Mouse (Mus musculus) liver, embryonic 14.5 days (tissue): Measurements from ENCODE around the gene Pramel7.

Experiments
- CTCF ChIP-seq: IDR thresholded peaks from 2 replicates; pipeline ENCODE4 v1.5.1; 2016; ENCODE audit warnings: antibody characterized with exemption, low read depth, control low read depth
- EP300 ChIP-seq: IDR thresholded peaks from 2 replicates; pipeline ENCODE4 v1.6.1; 2016; ENCODE audit warnings: antibody characterized with exemption, low read depth

GRCm38 (mm10) chr2:87481158-87481557, 15.7 kb downstream of the Pramel7 start:
- TF ChIP-seq CTCF (no peak), EP300 (no peak)
